Mouse (Mus musculus): ENCODE results near the gene Tnfrsf22.

The Tnfrsf22 gene

GRCm38 (mm10) chr7:143631503-143631902 lies 18.0 kb downstream of the Tnfrsf22 start:
- DNase-seq (ENCODE audit: low spot score in 2 of 2): no peak

DNA sequence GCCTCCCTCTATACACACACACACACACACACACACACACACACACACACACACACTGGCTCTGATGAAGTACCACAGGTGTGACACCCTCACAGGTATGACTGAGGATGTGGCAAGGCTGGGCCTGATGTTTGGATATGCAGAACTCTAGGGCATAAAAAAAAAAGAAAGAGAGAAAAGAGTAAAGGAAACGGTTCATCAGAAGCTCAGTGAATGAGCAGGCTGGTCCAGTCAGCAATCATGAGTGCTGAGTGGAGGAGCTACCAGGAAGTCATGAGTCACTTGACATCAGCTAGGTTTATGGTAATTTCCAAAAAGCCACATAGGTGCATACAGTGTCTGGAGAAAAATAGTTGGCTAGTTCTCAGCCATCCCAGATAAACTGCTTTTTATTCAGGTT lies 20.0 kb downstream of the Tnfrsf22 start:
- DNase-seq (ENCODE audit: low spot score in 2 of 2): no peak

DNA sequence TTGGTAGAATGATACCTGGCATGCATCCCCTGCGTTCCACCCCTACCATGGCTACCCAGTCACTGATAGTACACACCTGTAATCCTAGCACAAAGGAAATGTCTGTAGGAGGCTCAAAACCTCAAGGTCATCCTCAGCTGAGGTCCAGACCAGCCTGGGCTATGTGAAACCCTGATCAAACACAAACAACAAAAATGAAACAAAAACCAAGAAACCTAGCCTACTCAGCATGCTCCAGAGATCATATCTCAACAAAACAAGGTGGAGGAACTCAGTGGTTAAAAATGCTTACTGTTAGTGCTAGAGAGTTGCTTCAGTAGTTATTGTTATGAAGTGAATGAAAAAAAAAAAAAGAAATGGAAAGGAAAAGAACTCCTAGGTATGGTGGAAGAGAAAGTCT lies 20.9 kb downstream of the Tnfrsf22 start, which contains the start of gene Tnfrsf26:
TSS of gene Tnfrsf26 (minus strand) at position 183 of the 400 bp plus-strand sequence.
- no peak for DNase-seq (ENCODE audit: low spot score in 2 of 2)

DNA sequence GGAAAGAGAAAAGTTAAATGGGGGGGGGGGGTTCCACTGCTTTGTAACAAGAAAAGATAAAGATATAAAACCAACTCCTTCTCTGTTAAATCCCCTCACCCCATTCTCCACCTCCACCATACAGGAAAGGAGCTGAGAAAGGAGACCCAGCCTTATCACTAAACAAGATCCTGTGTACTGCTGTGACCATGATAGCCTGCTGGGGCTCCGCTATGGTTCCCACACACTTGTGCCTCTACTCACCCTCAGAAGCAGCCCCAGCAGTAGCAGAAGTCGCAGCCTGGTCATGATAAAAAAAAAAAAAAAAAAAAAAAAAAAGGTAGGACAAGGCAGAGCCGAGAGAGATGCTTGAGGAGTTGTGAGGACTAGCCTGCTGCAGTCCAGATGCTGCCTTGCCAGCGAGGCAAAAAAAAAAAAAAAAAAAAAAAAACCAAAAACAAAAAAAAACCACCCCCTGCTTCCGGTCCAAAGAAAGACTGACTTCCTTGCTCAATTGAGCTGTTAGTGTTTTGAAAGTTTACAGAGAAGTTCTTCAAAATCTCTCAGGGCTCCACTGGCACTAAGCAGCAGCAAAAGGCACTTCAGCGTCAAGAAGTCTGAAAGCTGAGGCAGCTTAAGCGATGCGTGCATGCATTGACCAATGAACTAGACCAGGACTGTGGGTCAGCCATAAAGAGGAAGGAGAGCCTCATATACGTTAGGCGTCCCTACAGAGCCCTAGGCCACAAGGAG lies 21.7 kb downstream of the Tnfrsf22 start:
- no peak for DNase-seq (ENCODE audit: low spot score in 2 of 2)

DNA sequence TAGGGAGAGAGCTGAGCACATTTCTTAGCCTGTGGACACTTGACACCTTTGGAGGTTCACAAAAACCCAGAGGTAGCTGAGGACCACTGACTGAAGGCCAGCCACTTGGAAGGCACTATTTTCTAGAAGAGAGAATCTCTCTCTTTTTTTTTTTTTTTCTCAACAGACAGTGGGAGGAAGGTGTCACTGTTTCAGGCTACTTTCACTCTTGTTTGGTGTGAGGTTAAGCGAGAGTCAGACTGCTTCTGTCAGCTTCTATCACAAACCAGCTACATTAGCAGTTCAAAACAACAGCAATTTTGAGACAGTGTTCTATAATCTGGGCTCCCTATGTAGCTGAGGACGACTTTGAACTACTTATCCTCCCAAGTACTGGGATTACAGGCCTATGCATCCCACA lies 23.3 kb downstream of the Tnfrsf22 start:
- DNase-seq (ENCODE audit: low spot score in 2 of 2): no peak

DNA sequence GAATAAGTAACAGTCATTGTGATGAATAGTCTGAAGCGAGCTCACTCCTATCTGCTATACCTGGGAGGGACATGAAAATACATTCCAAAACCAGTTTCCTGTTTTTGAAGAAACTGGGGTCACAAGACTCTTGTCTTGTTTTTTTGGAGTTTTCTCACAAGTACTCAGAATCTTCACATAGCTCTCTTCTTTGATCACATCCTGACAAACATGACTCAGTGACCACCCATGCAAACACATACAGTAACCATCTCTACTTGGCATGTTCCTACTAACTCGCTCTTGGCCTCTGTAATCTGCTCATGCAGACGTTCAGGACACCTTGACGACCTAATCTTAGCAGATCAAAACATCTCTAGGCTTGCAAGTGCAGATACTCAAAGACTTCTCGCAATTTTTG lies 24.3 kb downstream of the Tnfrsf22 start:
- no peak for DNase-seq (ENCODE audit: low spot score in 2 of 2)

GRCm38 (mm10) chr7:143624561-143624960 lies 24.9 kb downstream of the Tnfrsf22 start:
- no peak for DNase-seq (ENCODE audit: low spot score in 2 of 2)

GRCm38 (mm10) chr7:143620951-143621350 lies 28.5 kb downstream of the Tnfrsf22 start:
- no peak for DNase-seq (ENCODE audit: low spot score in 2 of 2)

DNA sequence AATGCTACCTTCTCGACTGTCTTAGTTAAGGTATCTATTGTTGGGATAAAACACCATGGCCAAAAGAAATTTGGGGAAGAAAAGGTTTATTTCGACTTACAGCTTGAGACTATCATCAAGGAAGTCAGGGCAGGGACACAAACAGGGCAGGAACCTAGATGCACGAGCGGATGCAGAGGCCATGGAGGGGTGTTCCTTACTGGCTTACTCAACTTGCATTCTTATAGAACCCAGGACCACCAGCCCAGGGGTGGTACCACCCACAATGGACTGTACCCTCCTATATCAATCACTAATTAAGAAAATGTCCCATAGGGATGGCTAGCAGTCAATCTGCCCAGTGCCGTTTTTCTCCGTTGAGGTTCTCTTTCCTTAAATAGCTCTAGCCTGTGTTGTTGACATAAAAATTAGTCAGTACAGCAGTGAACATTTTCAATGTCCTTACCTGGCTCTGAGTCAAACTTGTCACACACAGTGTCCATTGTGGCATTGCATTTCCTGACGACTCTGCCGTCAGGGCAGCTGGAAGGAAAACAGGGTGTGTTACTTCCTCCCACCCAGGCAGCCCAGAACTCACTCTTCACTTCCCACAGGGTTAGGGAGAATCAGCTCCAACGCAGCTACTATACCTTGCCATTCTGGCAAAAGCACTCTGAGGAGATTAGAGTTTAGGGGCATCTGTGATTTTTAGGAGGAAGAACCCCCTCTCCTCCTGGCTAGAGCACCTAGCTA lies 34.9 kb downstream of the Tnfrsf22 start:
- DNase-seq (ENCODE audit: low spot score in 2 of 2): no peak

- no peak for DNase-seq (ENCODE audit: low spot score in 2 of 2)
Measured at GRCm38 (mm10) chr7:143612215-143612614, 37.2 kb downstream of the Tnfrsf22 start.

- DNase-seq (ENCODE audit: low spot score in 2 of 2): no peak
Measured at GRCm38 (mm10) chr7:143605321-143605720, 44.1 kb downstream of the Tnfrsf22 start.

DNA sequence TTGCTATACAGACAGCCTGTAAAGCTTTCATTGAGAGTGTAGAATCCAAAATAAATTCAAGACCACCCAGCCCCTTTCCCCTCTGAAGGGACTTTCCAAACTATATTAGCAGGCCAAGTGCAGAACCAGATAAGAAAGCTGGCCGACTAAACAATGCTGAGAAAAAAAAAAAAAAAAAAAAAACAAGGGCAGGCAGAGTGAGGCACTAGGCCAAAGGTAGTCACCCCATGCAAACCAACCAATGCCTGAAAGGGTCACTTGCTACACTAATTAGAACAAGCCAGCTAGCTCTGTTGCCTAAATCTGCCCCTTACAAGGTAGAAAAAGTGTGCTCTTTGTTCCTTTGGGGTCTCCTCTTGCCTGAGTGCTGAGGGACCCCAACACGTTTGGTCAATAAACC lies 44.6 kb downstream of the Tnfrsf22 start:
- DNase-seq (ENCODE audit: low spot score in 2 of 2): no peak

GRCm38 (mm10) chr7:143601705-143602104 lies 47.8 kb downstream of the Tnfrsf22 start:
- no peak for DNase-seq (ENCODE audit: low spot score in 2 of 2)

DNA sequence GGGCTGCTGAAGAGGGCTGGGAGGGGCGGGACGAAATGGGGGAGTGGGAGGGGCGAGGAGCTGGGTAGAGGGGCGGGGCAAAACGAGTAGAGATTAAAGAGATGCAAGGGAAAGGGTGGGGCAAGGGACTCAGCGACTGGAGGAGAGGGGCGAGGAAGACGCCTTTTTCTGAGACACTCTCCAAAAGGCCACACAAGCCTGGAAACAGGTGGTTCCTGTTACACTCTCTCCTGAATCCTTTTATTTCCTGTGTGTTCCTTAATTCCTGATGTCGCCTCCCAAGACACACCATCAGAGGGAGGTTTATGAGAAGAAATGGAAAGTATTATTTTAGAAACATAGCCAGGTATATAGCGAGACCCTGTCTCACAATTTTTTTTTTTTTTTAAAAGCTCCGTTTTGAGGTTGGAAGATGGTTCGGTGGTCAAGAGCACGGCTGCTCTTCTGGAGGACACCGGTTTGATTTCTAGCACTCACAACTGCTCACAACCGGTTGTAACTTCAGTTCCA lies 49.2 kb downstream of the Tnfrsf22 start:
- no peak for DNase-seq (ENCODE audit: low spot score in 2 of 2)

DNA sequence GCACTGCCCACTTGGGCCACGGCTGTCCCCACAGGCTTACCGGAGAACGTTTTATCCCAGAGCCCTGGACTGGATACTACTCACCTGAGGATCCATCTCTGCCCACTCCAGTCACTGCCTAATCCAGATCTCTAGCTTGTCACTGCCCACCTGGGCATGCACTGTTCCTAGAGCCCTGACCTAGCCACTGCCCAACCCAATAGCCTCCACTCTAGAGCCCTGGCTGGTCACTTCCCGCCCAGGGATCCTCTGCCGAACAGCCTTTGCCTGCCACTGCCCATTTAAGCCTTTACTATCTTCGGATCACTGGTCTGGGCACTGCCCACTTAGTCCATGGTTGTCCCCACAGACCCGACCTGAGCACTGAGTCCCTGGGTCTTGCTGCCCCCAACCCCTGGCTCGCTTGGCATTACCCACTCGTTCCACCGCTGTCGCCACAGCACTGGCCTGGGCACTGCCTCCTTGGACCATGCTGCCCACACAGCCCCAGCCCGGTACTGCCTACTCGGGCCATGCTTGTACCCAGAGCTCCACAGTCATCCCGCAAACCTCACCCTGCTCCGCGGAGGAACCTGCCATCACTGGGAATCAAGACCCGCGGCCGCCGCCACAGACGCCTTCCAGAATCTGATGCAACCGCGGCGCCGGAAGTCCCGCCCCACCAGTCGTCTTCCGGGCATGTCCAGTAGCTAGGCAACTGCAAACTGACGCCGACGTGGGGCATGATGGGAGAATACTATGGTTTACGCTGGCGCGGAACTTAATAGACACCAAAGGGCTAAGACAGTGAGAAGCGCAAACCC lies 49.8 kb downstream of the Tnfrsf22 start, which contains the start of gene Cars:
TSS of gene Cars (minus strand) at position 663 of the 803 bp plus-strand sequence.
- DNase-seq (ENCODE audit: low spot score in 2 of 2): peak; percentile 85 to 88

- DNase-seq (ENCODE audit: low spot score in 2 of 2): no peak
Measured at GRCm38 (mm10) chr7:143594865-143595264, 54.6 kb downstream of the Tnfrsf22 start.

DNA sequence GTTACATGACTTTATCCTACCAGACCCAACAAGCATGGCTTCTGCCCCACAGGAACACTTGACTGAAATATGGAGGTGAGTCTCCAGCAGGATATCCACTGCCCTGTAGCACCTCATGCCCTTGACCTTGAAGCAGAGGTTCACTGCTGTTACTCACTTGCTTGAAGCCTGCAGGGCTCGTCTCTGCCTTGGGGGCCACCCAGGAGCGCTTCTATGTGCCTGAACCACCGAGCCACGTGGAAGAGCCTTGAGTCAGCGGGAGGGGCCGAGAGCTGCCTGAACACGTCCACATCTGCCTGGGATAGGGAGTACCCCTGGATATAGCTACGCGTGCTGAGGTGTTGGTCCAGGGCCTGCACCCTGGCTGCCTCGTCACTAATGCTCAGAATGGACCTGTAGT lies 57.2 kb downstream of the Tnfrsf22 start:
- no peak for DNase-seq (ENCODE audit: low spot score in 2 of 2)

DNA sequence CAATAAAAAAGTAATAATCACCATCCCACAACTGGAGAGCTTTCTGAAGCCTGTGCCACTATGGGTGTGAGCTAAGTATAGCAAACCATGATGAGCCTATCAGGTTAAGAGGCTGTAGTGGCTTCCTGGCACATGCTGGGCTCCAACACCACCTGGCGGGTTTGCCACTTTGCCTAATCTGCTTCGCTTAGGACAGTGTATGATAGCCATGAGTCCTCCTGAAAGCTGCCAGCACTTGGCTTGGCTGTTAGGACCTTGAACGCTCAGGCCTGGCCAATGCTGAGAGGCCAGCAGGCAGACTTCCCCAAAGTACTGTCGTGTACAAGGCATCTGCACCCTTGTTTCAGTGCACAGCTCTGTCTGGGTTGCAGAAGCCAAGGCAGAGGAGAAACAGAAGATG lies 61.5 kb downstream of the Tnfrsf22 start:
- DNase-seq (ENCODE audit: low spot score in 2 of 2): no peak

DNA sequence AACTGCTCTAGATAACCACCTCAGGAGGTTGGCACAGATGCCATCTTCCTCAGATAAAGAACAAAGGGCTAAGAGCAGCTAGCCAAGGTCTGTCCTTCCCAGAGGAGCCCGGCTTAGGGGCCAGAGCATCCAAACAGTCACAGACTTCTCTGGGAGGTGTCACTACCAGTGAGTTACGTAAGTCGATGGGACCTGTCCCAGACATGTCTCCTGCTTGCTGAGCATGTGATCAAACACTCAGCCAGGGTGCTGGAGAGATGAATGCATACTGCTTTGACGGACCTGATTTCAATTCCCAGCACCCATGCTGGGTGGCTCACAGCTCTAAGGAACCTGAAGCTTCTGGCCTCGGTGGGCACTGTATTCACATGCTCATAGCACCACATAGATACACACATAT lies 61.9 kb downstream of the Tnfrsf22 start:
- DNase-seq (ENCODE audit: low spot score in 2 of 2): no peak

Data from frontal cortex, postnatal 25 days (tissue).